Mouse (Mus musculus): Measurements from ENCODE around the gene Mrps5.

Mrps5 gene

DNA sequence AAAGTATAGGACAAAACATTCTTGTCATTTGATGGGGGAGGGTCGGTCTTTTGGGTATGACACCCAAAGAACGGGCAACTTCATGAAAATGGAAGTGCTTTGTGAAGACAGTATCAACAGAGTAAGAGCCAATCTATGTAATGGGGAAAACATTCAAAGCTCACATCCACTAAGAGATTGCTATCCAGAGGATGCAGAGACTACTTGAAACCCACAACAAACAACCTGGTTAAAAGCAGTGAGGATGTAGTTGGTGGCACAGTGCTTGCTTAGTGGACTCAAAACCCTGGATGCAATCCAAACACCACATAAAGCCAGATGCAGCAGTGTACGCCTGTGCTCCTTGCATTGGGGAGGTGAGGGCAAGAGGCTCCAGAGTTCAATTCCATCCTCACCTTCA is 32.3 kb downstream of the Mrps5 start:
- DNase-seq (ENCODE audit: low spot score): peak; percentile 60

DNA sequence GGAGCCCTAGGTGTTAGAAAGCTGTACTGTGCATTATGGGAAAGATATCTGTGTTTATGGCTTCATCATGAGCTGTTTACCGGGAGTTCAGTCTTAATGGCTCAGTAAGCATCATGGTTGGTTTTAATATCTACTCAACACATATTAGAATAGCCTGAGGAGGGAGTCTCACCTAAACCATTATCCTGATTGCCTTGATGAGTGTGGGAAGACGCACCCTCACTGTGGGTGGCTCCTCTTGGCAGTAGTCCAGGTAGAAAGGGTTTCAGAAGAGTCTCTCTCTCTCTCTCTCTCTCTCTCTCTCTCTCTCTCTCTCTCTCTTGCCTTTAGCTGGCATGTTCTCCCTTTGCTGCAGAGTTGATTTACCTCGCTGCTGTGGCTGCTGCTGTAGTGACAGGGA is 35.0 kb downstream of the Mrps5 start:
- no peak for DNase-seq (ENCODE audit: low spot score)

DNA sequence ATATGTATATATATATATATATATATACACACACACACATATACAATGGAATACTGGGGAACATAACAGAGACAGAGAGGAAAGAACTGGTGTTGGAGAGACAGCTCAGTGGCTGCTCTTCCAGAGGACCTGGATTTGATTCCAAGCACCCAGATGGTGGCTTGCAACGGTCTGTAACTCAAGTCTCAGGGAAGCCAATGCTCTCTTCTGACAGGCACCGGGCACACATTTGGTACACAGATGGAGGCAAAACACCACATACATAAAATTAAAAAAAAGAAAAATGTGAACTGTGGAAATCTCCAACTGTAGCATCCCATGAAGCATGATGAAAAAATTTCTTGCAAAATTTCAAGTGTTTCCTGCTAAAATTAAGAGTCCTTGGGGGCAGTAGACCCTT is 37.8 kb downstream of the Mrps5 start:
- DNase-seq (ENCODE audit: low spot score): no peak

DNA sequence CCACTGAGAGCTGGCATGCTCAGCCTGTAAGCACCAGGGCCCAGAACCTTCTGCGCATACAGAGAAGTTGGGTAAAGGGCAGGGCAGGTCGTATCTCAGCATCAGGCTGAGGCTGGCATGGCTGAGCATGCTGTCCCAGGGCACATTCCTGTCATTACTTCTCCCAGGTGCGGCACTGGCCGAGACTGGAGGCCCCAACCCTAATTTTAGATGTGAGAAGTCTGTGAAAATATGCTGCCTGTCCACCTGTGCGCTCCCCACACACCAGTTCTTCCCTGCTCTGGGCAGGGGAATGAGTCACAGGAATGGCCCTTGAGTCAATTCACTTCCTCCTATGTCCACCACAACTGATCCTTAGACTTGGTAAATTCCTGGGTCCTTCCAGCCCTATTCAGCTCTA is 38.6 kb downstream of the Mrps5 start:
- DNase-seq (ENCODE audit: low spot score): no peak

DNA sequence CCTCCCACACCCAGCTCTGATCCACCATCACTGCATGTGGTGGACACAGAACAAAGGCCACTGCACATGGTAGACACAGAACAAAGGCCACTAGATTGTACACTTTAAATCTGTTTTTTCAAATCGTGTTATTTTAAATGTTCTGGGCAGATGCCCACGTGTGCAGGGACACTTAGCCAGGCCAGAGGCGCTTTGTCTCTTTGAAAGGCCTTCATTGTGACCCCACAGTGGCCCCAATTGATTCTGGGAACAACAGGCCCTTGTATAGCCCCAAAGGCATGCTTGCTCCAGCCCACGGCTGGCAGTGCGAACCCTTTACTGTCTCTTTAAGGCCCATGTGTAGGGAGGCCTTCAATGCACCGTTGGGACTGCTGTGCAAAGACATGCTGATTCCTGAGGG is 40.3 kb downstream of the Mrps5 start:
- DNase-seq (ENCODE audit: low spot score): no peak

DNA sequence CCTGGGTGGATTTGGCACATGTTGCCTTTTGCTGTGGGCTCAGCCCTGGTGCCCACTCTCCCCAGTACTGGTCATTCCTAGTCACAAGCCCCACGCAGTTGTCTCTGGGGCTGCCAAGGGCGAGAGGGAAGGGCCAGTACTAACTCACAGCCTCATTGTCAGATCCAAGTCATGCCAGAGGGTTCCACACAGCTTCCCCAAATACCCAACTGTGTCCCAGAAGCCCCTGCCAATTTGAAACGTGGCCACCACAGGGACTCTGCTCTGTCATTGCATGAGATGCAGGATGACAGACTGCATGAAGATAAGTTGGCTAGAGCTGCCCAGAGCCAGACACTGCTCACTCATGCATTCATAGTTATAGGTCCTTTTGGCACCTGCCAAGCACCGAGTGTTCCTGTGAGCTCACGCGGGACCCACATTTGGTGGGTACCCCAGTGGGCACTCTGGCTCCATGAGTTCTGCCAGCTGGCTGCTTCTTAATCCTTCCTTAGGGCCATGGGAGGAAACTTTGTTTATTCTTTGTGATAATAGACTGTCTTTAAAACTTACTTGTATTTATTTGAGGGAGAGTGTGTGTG is 41.1 kb downstream of the Mrps5 start:
- no peak for DNase-seq (ENCODE audit: low spot score)

DNA sequence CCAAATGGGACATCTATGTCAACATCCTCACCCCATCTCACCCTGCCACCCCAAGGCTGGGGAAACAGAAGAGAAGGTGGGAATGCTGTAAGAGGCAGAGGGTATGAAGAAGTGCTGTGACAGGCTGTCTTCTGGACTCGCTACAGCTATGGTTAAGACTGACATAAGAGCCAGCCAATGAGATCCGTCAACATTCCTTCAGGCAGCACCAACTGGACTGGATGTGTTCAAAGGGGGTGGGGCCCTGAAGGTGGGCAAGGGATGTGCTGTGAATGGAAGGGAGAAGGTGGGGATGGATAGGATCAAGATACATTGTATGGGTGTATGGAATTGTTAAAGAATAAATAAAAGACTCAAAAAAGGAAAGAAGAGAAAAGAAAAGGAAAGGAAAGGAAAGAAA is 45.6 kb downstream of the Mrps5 start:
- DNase-seq (ENCODE audit: low spot score): no peak

DNA sequence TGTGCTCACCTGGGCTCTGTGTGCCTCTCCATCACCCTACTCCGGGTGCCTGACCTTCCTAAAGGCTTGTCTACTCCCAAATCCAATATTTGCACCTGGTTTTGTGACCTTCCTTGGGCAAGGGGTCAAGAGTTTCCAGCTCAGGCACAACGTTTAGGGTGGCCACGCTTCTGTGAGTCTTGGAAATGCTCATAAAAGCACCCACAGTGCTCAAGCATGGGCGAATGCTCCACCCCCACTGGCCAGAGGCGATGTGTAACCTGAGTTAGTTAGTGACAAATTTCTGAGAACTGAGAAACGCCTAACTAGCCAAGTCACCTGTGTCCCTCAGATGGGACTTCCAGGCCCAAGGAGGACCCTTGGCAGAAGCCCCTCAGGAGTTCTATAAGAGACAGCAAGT is 48.6 kb downstream of the Mrps5 start:
- DNase-seq (ENCODE audit: low spot score): no peak

DNA sequence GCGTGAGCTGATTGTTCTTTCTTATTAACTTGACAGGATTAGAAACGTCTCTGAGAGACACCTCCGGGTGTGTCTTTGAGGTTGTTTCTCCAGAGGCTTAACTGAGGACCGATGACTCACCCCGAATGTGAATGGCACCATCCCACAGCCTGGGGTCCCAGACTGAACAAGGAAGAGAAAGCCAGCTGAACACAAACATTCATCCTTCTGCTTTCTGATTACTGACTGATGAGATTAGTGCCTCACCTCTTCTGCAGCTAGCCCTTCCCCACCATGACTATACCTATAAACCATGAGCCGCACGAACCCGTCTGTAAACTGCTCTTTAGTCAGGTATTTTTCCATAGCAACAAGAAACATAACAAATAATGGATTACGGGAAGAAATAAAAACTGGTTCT is 52.0 kb downstream of the Mrps5 start:
- DNase-seq (ENCODE audit: low spot score): no peak

DNA sequence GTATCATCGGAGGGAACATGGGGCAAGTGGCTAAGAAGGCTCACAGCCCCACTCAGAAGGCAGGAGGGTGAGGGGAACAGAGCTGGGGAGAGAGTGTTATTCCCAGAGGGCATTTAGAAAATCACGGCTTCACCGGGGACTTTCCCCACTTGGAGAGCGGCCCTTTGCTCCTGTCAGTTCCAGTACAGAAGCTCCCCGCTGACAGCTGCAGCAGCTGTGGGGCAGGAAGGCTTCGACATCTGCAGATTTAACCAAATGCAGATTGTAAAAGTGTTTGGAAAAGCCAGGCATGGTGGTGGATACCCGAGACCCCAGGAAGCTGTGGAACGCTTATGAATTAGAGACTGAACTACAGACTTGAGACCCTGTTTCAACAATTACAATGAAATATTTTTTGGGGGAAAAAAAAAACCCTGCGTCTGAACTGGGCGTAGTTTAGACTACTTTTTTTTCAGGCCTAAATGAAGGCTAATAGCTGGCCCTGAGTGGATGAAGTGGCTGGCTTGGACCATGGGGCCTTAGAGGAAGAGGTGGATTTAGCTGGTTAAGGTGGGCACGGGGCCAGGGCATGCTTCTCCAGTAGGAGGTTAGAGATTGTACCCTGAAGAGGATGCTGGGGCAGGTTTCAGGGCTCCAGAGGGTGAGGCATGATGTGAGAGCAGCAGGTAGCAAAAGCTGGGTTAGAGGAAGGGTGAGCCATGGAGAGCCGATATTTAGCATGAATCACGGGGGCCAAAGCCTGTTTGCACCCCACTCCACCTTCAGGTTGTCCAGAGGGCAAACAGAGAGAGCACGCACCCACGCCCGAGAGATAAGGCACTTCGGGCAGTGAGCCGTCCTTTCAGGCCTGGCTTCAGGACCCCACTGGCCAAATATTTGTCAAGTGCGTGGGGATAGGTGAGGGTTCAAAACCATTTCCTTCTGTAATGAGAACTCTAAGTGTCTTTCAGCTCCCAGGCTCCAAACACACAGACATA is 57.0 kb downstream of the Mrps5 start:
- DNase-seq (ENCODE audit: low spot score): no peak

DNA sequence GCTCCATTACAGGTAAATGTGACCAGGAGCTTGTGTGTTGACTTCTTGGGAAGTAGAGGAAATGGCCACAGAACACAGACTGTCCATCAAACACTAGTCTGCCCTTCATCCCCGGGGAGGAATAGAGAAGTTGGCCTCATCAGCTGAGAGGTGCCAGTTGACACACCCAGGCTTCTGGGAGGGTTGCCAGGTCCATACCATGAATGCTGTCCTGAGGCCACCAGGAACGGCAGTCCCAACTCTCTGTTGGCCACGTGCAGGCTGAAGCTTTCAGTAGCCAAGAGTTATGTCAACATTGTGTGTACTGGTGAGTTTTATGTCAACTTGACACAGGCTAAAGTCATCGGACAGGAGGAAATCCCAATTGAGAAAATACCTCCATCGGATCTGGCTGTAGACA is 59.9 kb downstream of the Mrps5 start:
- no peak for DNase-seq (ENCODE audit: low spot score)

DNA sequence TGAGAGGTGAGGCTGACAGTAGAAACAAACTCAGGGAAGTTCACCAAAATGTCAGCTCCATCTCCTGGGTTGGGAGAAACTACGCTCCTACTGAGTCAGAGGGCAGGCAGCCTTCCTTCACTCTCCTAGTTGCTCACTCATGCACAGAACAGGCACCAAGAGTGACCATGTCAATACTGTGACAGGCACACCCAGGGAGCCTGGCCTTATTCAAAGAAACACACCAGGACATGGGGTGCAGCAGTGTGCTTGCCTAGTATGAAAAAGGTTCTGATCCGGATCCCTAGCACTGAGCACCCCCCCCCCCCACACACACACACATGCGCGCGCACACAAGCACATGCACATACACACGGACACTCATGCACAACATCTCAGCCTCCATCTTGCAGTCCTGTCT is 61.1 kb downstream of the Mrps5 start:
- no peak for DNase-seq (ENCODE audit: low spot score)

DNA sequence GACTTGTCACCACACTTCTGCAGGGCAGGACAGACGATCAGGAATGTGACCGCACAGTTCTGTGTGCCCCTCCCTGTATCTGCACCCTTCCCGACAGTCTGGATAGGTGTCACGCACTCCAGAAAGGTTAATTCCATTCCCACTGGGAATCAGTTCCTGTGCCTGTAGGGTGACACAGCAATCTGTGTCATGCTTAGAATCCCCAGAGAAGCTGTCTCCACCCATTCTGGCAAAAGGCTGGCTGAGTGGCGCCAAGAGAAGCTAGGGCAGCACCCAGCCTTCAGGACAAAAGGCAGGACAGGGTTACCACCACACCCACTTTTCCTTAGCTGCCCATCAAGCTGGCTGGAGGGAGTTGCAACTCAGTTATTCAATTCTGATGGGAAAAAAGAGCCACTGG is 62.9 kb downstream of the Mrps5 start:
- DNase-seq (ENCODE audit: low spot score): no peak

DNA sequence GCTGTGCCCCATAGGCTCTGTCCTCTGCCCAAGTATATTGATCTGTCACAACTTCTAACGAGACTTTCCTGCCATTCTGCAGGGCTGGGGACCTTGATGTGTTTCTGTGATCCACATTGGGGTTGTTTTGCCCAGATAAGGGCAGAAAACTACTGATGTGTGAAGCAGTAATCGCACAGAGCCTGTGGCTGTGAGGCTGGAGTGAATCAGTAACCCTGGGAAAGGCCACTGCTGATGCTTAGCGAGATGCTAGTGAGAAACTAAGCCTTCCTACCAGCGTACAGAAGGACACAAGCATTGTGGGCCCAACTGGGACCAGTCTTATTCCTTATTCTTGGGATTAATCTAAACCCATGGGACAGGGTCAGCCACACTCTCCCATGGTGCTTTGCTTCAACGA is 64.6 kb downstream of the Mrps5 start:
- DNase-seq (ENCODE audit: low spot score): no peak

DNA sequence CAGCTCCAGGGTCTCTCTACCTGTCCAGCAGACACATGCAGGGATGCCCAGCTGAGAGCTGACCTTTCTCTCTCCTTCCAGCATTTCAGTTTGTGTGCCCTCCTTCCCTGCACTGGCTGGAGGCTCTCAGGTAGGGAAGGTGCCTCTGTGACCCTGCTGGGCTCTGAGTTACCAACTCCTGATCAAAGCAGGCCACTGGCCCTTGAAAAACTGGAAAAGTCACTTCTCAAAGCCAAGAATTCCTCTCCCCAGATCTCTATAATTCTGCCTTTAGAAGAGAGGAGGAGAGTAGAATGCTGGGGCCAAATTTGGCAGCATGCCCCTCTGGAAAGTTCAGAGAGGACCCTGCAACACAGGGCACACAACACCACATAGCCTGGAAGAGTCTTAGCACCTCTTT is 65.3 kb downstream of the Mrps5 start:
- no peak for DNase-seq (ENCODE audit: low spot score)

DNA sequence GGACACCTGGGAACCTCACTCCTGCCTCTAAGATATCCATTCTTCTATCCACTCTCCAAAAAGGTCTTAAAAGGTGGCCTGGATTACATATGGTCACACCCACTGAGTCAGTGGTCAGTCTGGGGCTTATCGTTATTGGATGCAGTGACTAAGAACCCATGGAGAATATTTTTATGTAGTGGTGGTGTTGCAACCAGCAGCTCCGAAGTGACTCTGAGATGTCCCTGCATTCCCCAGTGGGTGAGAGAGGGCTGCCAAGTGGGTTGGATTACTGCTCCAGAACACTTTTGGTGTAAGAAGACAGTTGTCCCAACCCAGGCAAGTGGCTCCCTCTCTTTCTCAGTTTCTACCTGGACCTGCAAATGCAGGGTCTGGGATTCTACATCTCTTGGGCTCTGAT is 65.8 kb downstream of the Mrps5 start:
- DNase-seq (ENCODE audit: low spot score): no peak

DNA sequence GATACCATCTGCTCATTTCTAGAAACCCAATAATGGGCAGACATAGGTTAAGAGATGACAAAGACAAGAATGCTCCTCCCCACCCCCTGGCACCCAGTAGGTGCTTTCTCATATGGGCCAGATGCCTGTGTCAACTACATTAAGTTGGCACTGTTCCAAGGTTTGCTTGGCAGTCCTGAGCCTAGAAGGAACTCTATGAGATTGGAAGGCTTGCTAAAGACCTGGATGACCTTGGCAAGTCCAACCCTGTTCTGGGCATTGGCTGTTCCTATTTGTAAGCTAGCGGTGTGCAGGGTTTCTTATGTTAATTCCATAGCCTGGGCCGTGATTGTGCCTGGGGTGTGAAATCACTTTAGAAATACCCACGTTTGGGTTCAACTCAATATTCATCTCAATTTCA is 67.8 kb downstream of the Mrps5 start:
- no peak for DNase-seq (ENCODE audit: low spot score)

DNA sequence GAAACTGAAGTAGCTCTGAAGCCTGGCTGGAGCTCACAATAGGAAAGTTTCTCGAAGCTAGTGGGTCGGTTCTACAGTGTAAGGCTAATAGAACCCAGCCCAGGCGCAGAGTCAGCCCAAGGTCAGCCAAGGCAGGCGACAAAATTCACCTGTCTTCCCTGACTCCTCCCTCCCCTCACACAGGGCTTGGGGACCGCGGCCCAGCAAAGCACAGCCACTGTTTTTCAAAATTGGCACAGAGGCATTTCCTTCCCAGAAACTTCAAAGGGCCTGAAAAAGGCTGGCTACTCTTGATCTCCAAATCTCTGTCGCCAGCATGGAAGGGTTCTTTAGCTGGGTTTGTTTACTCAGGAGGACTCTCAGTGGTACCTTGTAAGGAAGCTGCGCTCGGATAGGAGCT is 68.4 kb downstream of the Mrps5 start:
- DNase-seq (ENCODE audit: low spot score): no peak

DNA sequence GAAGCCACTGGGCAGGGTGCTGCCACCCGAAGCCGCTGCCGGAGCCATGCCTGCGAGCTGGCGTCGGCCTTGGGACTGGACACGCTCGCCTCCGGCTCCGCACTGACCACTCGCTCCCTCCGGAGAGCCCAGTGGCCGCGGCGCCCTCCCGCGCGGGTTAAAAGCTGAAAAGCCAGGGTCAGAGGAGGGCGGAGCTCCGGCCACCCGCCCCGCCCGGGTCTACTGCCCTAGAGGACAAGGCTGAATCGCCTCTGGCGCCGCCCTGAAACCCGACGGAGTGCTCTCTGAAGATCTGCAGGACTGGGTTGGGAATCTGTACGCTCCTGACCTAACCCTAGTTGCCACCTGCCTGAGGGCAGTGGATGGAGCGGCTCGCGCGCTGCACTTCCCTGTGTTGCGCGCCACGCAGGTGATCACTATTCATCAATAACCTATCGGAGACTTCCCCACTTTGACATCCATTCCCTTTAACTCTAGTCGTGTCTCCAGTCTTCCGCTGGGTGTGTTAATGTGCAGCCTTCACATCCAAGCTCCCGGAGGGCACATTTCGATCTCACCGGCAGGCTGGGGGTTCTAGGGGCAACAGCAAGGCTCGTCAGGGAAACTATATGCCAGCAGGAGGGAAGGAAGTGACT is 69.2 kb downstream of the Mrps5 start, which contains the start of gene Mal:
Gene Mal, minus strand, starts transcription at position 610 of the 635 bp plus-strand sequence.
- DNase-seq (ENCODE audit: low spot score): no peak

Measured in T-cell, adult 2 months (primary cell).